Mouse (Mus musculus) liver, adult 2 months (tissue): ENCODE measurements around the gene Usp20. TPM values are rescaled to one million over a fixed set of nuclear protein-coding genes. Genes with fewer than 3 reads are reported as not detected.
"Not testable (repeated sequence)": the region's sequence is repeated elsewhere in the genome, so short reads cannot be mapped to it uniquely, and the experiment has no call there.

Experiments used
- DNase-seq: peaks from one replicate; pipeline ENCODE4 v3.0.0-alpha.2; 2011; ENCODE audit warnings: low read depth, low spot score; ENCODE audit errors: extremely low read depth
- H3K27ac ChIP-seq: fragments of 200-500 bp; replicated peaks from 2 replicates; pipeline ENCODE4 v1.5.1; 2012; ENCODE audit warnings: low read depth, mild to moderate bottlenecking, control low read depth, inconsistent platforms, low read length; ENCODE audit not compliant: insufficient read depth
- H3K27me3 ChIP-seq: fragments of 200-500 bp; 2 replicates; pipeline ENCODE4 v1.6.1; 2012; ENCODE audit warnings: mild to moderate bottlenecking, moderate library complexity, low read length, inconsistent platforms; ENCODE audit not compliant: control insufficient read depth, insufficient read depth
- H3K36me3 ChIP-seq: fragments of 200-500 bp; 2 replicates; pipeline ENCODE4 v1.6.1; 2012; ENCODE audit warnings: low read length, inconsistent platforms; ENCODE audit not compliant: control insufficient read depth, insufficient read depth
- H3K4me1 ChIP-seq: fragments of 200-500 bp; 2 replicates; pipeline ENCODE4 v1.6.1; 2011; ENCODE audit warnings: low read length; ENCODE audit not compliant: control insufficient read depth, insufficient read depth
- H3K4me3 ChIP-seq: fragments of 200-500 bp; 2 replicates; pipeline ENCODE4 v1.5.1; 2011; ENCODE audit warnings: low read depth, mild to moderate bottlenecking, control low read depth, low read length, moderate library complexity; ENCODE audit not compliant: insufficient read depth
- H3K79me2 ChIP-seq: fragments of 200-500 bp; 2 replicates; pipeline ENCODE4 v1.6.1; 2012; ENCODE audit warnings: inconsistent platforms, mild to moderate bottlenecking, low read length, moderate library complexity; ENCODE audit not compliant: control insufficient read depth, insufficient read depth
- H3K9ac ChIP-seq: fragments of 200-500 bp; 2 replicates; pipeline ENCODE4 v1.6.1; 2012; ENCODE audit warnings: low read depth, mild to moderate bottlenecking, control low read depth, inconsistent platforms, low read length
- CTCF ChIP-seq: fragments of 200-500 bp; IDR thresholded peaks from 2 replicates; pipeline ENCODE4 v1.5.1; 2011; ENCODE audit warnings: low read depth, low read length, control low read depth
- POLR2A ChIP-seq: fragments of 200-500 bp; IDR thresholded peaks from 2 replicates; pipeline ENCODE4 v1.6.1; 2011; ENCODE audit warnings: low read length, control low read depth; ENCODE audit not compliant: insufficient read depth; ENCODE audit errors: extremely low read depth
- WGBS: fragments of 180-500 bp; shearing (Covaris S2); methylation state at CpG from one replicate; pipeline ENCODE4 v1.1.7; 2018; 5-methylcytosine and 5-hydroxymethylcytosine counted together
- polyA plus RNA-seq: library from polyadenylated mRNA; depleted of rRNA; stranded (reverse); fragments of >200 nt; gene quantifications from 2 replicates; pipeline ENCODE4 v1.2.3, GENCODE M21; 2012
- total RNA-seq: library from RNA; depleted of rRNA; stranded (reverse); fragments of >200 nt; gene quantifications from 2 replicates; pipeline ENCODE4 v1.2.3, GENCODE M21; 2014

Gene Usp20
- total and polyA plus RNA-seq, 2 experiments: 3.0 to 6.0 TPM

DNA sequence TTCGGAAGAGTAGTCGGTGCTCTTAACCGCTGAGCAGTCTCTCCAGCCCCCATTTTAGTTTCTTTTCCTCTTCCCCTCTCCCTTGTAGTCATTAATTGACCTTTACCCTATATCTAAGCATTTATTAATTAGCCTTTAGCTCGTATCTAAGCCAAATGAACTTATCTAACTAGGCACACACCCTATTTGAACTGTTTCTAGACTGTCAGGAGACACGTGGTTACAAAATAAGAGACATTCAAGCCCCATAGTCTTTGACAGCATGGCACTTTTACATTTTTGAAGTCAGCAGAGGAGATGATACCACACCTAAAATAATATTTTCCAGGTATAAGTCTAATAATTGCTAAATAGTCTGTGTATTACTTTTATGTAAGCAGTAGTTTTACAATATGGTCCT lies 40.5 kb upstream of the Usp20 start:
- Histone ChIP-seq H3K4me1 (no peaks in the 10 kb centered on the region), H3K27me3 (no peaks in the 10 kb centered on the region), H3K36me3 (no peaks in the 10 kb centered on the region), H3K27ac (no peak overlapping the region), H3K79me2 (no peaks in the 10 kb centered on the region), H3K4me3 (no peak overlapping the region), H3K9ac (no peak overlapping the region)
- WGBS: 86% methylated on average over 5 of the region's 5 CpGs
- TF ChIP-seq POLR2A: no peak
- no peak for TF ChIP-seq CTCF
- no peak for DNase-seq

DNA sequence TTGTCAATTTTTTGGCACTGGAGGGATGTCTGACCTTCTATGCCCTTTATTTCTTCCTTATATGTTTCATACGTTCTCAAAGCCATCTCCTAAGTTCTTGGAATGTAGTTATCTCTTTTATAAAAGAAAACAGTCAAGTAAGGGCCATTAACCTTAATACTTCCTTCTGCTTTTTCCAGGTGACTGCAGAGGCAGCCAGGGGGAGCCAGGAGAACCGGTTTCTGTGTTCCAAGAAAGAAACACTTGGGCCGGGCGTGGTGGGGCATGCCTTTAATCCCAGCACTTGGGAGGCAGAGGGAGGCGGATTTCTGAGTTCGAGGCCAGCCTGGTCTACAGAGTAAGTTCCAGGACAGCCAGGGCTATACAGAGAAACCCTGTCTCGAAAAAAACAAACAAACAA lies 40.0 kb upstream of the Usp20 start:
- not testable (repeated sequence) for DNase-seq, H3K79me2 ChIP-seq, H3K9ac ChIP-seq, H3K27me3 ChIP-seq, H3K36me3 ChIP-seq, H3K4me3 ChIP-seq, H3K4me1 ChIP-seq, H3K27ac ChIP-seq
- 60% methylated on average over 7 of the region's 7 CpGs for WGBS

DNA sequence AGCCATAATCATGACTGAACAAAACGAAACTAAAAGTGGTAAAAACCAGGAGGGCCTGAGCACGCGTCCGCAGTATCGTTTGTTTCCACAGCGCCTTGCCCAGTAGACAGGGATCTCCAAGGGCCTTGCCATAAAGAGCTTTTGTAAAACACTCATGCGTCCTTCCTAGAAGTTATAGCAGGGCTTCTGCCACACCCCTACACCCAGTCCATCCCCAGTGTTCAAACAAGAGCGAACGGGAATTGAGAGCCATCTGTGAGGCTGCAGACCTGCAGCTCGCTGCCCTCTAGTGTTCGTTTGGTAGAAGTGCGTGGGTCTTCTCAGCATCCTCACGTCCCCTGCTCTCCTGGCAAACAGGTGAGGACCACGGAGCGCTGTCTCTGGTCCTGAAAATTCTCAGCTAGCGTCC lies 39.5 kb upstream of the Usp20 start:
- DNase-seq: peak; percentile 67
- 22% methylated on average over 16 of the region's 16 CpGs for WGBS
- TF ChIP-seq CTCF (peak; percentile 95), POLR2A (no peak)
- Histone ChIP-seq H3K9ac (no peak overlapping the region), H3K4me3 (peak overlapping the region; percentile 51), H3K4me1 (no peaks in the 10 kb centered on the region), H3K27ac (no peak overlapping the region), H3K79me2 (no peaks in the 10 kb centered on the region), H3K27me3 (no peaks in the 10 kb centered on the region), H3K36me3 (no peaks in the 10 kb centered on the region)

DNA sequence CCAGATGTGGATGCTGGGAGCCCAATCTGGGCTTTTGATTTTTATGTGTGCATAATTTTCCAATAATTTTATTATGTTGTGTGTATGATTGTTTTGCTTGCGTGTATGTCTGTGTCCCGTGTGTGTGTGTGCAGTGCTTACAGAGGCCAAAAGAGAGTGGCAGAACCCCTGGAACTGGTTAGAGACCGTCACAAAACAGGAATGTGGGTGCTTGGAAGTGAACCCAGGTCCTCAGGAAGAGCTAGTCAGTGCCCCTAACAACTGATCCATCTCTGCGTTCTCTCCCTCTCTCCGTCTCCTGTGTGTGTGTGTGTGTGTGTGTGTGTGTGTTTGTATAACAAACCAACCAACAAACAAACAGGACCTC lies 29.6 kb upstream of the Usp20 start:
- H3K4me1 ChIP-seq: peaks cover 28% of the 10 kb centered on the region
- 29% methylated on average over 5 of the region's 5 CpGs for WGBS
- peaks cover 28% of the 10 kb centered on the region; the same call in 1 of the 2 replicates for H3K79me2 ChIP-seq
- H3K4me3 ChIP-seq: peak overlapping the region; percentile 99; the same call in 1 of the 2 replicates
- peak overlapping the region; percentile 43 for H3K27ac ChIP-seq
- TF ChIP-seq POLR2A: no peak
- TF ChIP-seq CTCF: no peak
- no peak for DNase-seq
- peaks cover 17% of the 10 kb centered on the region for H3K36me3 ChIP-seq
- no peak overlapping the region for H3K9ac ChIP-seq
- H3K27me3 ChIP-seq: no peaks in the 10 kb centered on the region

DNA sequence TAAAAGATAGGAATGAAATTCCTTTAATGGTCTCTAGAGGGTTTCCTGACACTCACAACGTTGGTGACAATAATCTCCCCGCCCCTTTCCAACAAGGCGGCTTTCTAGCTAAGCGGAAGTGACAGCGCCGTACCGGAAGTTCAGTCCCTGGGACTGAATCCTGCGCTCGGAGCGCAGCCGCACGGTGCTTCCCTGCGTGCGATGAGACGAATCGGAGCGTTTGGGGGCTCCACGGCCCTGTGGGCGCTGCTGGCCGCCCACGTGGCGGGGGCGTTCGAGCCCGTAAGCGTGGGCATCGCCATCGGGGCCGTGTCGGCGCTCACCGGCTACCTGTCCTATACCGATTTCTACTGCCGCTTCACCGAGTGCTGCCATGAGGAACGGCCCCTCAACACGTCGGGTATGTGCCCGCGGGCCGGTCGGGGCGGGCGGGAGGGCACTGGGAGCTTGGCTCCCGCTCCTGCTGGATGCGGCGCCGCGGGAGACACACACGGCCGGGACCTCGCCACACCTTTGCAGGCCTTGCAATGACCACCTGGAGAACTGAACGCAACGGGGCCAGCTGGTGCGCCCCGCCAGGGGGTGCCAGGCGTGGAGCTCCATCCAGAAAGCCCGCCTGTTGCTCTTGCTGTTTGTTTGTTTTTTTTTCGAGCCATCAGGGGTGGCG lies 29.1 kb upstream of the Usp20 start, which contains the start of gene Tor1b:
Gene Tor1b, plus strand, starts transcription at position 136 of the 667 bp plus-strand sequence.
- Histone ChIP-seq H3K79me2 (peaks cover 28% of the 10 kb centered on the region; the same call in 1 of the 2 replicates), H3K9ac (peak within 1 kb of the TSS; percentile 100), H3K4me1 (peaks cover 30% of the 10 kb centered on the region), H3K4me3 (peak within 1 kb of the TSS; percentile 99), H3K36me3 (peaks cover 20% of the 10 kb centered on the region), H3K27me3 (no peaks in the 10 kb centered on the region), H3K27ac (peak within 1 kb of the TSS; percentile 91)
- WGBS: under 1% methylated on average over 60 of the region's 60 CpGs
- TF ChIP-seq CTCF: peak; percentile 40
- TF ChIP-seq POLR2A: peak; percentile 94
- peak; percentile 85 for DNase-seq

DNA sequence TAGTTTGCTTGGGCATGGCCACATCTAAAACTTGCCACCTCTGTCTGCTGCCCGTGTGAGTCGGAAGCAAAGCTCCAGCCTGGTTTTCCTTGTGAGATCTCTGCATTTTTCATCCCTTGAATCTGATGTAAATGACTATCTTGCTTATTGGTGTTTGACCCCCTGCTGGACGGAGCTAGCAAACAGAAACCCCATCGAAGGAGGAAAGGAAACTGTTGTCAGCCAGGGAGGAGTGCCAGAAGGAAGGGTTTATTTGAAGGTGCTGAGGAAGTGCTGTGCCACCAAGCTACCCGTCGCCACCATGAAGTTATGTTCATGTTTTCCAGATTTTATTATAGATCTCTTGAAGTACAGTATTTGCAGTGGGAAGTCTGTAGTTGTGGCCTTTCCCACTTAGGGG lies 27.3 kb upstream of the Usp20 start:
- no peak overlapping the region for H3K4me3 ChIP-seq
- peak overlapping the region; percentile 31; the same call in 1 of the 2 replicates for H3K9ac ChIP-seq

More for the DNA sequence above, 27.3 kb upstream of the Usp20 start:
- Histone ChIP-seq H3K79me2 (peaks cover 28% of the 10 kb centered on the region; the same call in 1 of the 2 replicates), H3K27ac (no peak overlapping the region), H3K36me3 (peaks cover 22% of the 10 kb centered on the region), H3K27me3 (no peaks in the 10 kb centered on the region), H3K4me1 (peaks cover 44% of the 10 kb centered on the region)
- no peak for DNase-seq
- TF ChIP-seq CTCF (no peak), POLR2A (no peak)
- 40% methylated on average over 6 of the region's 6 CpGs for WGBS
